Mouse (Mus musculus): ENCODE results near the gene Ghdc.

GRCm38 (mm10) chr11:100819048-100819447 is 48.3 kb upstream of the Ghdc start:
- no peak for TF ChIP-seq TAL1 (conservative IDR thresholded peaks at IDR 0.05; ENCODE audit: low read depth, low read length)
- no peak for TF ChIP-seq POLR2AphosphoS5 (IDR thresholded peaks at IDR 0.05; ENCODE audit: insufficient replicate concordance, low read depth, low read length)
- no peak for TF ChIP-seq CTCF (IDR thresholded peaks at IDR 0.05; ENCODE audit: low read depth, low read length)
- no peak for TF ChIP-seq GATA1 (IDR thresholded peaks at IDR 0.05; ENCODE audit: borderline replicate concordance, low read length)
